Mouse (Mus musculus) liver, embryonic 14.5 days (tissue): ENCODE measurements around the gene Gm45623. TPM values are rescaled to one million over a fixed set of nuclear protein-coding genes. Genes with fewer than 3 reads are reported as not detected.
A peak's percentile ranks its signal among the peaks of the same experiment; 100 is the strongest.

Source experiments
- ATAC-seq: fragments of 200-750 bp; cut with Nextera tagmentation; 2 replicates; pipeline ENCODE4 v1.8.0; 2017; ENCODE audit warnings: moderate number of reproducible peaks, mild to moderate bottlenecking, moderate library complexity; ENCODE audit not compliant: insufficient read depth
- DNase-seq, 3 experiments: peaks; one replicate each; pipeline ENCODE4 v3.0.0-alpha.2; 2012 to 2013; ENCODE audit warnings: low read depth in 3 of 3, low spot score in 3 of 3
- H3K27ac ChIP-seq: fragments of 300-500 bp; sonication (generic); 2 replicates; pipeline ENCODE4 v1.5.1; 2014; ENCODE audit warnings: moderate library complexity, mild to moderate bottlenecking, control low read depth, inconsistent platforms
- H3K27me3 ChIP-seq: fragments of 300-500 bp; sonication (generic); 2 replicates; pipeline ENCODE4 v1.6.1; 2014; ENCODE audit warnings: mild to moderate bottlenecking, low read length, moderate library complexity; ENCODE audit not compliant: control insufficient read depth, insufficient read depth
- H3K36me3 ChIP-seq: fragments of 300-500 bp; sonication (generic); replicated peaks from 2 replicates; pipeline ENCODE4 v1.6.1; 2014; ENCODE audit warnings: low read depth; ENCODE audit not compliant: control insufficient read depth, insufficient read depth
- H3K4me1 ChIP-seq, 2 experiments: fragments of 200-500 bp in 1 of 2; fragments of 300-500 bp in 1 of 2; sonication (generic) in 1 of 2; replicated peaks; 2 replicates each; pipeline ENCODE4 v1.6.1; 2012 to 2014; ENCODE audit warnings: antibody characterized with exemption in 1 of 2, inconsistent platforms in 1 of 2, low read length in 1 of 2; ENCODE audit not compliant: control insufficient read depth in 2 of 2, insufficient read depth in 2 of 2
- H3K4me2 ChIP-seq: fragments of 300-500 bp; sonication (generic); 2 replicates; pipeline ENCODE4 v1.6.1; 2014; ENCODE audit warnings: low read depth, mild to moderate bottlenecking, control low read depth, moderate library complexity
- H3K4me3 ChIP-seq, 2 experiments: fragments of 200-500 bp in 1 of 2; fragments of 300-500 bp in 1 of 2; sonication (generic) in 1 of 2; 2 replicates each; pipeline ENCODE4 v1.5.1; 2012 to 2014; ENCODE audit warnings: low read depth in 2 of 2, low read length in 2 of 2, mild to moderate bottlenecking in 2 of 2, control low read depth in 1 of 2, inconsistent platforms in 1 of 2, moderate library complexity in 1 of 2; ENCODE audit not compliant: insufficient read depth in 1 of 2
- H3K9ac ChIP-seq: fragments of 300-500 bp; sonication (generic); replicated peaks from 2 replicates; pipeline ENCODE4 v1.6.1; 2014; ENCODE audit warnings: mild to moderate bottlenecking, control low read depth, moderate library complexity
- H3K9me3 ChIP-seq: fragments of 300-500 bp; sonication (generic); 2 replicates; pipeline ENCODE4 v1.6.1; 2016; ENCODE audit warnings: low read length, mixed read lengths; ENCODE audit not compliant: control insufficient read depth
- CTCF ChIP-seq: IDR thresholded peaks from 2 replicates; pipeline ENCODE4 v1.5.1; 2016; ENCODE audit warnings: antibody characterized with exemption, low read depth, control low read depth
- EP300 ChIP-seq: IDR thresholded peaks from 2 replicates; pipeline ENCODE4 v1.6.1; 2016; ENCODE audit warnings: antibody characterized with exemption, low read depth
- WGBS: fragments of 180-500 bp; shearing (Covaris S2); extraction: QIAGEN DNeasy Blood & Tissue Kit; methylation state at CpG from one replicate; pipeline ENCODE4 v1.1.7; 2014; ENCODE audit not compliant: insufficient replicate concordance; 5-methylcytosine and 5-hydroxymethylcytosine counted together
- polyA plus RNA-seq, 2 experiments: library from polyadenylated mRNA; depleted of rRNA in 1 of 2; stranded (reverse) in 1 of 2; unstranded in 1 of 2; fragments of >200 nt; fragmentation: Nextera tagmentation in 1 of 2; extraction: Ambion mirVana in 1 of 2; gene quantifications; 2 replicates each; pipeline versions ENCODE4 v1.2.1 to v1.2.3; 2012 to 2014

Gm45623 gene
- polyA plus RNA-seq, 2 experiments, result not detected

GRCm38 (mm10) chr13:56766211-56766610 is 12.6 kb upstream of the Gm45623 start:
- H3K36me3 ChIP-seq, result no peaks in the 10 kb centered on the region
- 40% methylated on average over 5 of the region's 5 CpGs for WGBS
- H3K9ac ChIP-seq, result no peak overlapping the region
- H3K27me3 ChIP-seq, result no peaks in the 10 kb centered on the region
- no peaks in the 10 kb centered on the region for H3K9me3 ChIP-seq
- peaks cover 0 to 5% of the 10 kb centered on the region in 2 experiments; a peak in 2 of 4 replicates for H3K4me1 ChIP-seq
- TF ChIP-seq EP300 (no peak), CTCF (no peak)
- ATAC-seq, result no peak
- no peak overlapping the region for H3K4me2 ChIP-seq
- H3K4me3 ChIP-seq, result no peak overlapping the region
- no peak overlapping the region for H3K27ac ChIP-seq
- DNase-seq, result no peak

- H3K9ac ChIP-seq, result no peak overlapping the region
Measured at GRCm38 (mm10) chr13:56765284-56766032, 11.8 kb upstream of the Gm45623 start.

GRCm38 (mm10) chr13:56762446-56763229 is 9.0 kb upstream of the Gm45623 start:
- TF ChIP-seq CTCF, result no peak
- TF ChIP-seq EP300, result no peak
- no peaks in the 10 kb centered on the region for H3K9me3 ChIP-seq
- H3K4me1 ChIP-seq, result peaks cover 0 to 3% of the 10 kb centered on the region in 2 experiments; a peak in 1 of 4 replicates
- no peaks in the 10 kb centered on the region for H3K27me3 ChIP-seq
- no peaks in the 10 kb centered on the region for H3K36me3 ChIP-seq
- 22% methylated on average over 13 of the region's 13 CpGs for WGBS
- no peak for ATAC-seq
- no peak overlapping the region for H3K27ac ChIP-seq
- H3K9ac ChIP-seq, result no peak overlapping the region
- H3K4me2 ChIP-seq, result no peak overlapping the region
- H3K4me3 ChIP-seq, result no peak overlapping the region
- DNase-seq, result no peak

More at GRCm38 (mm10) chr13:56765284-56766032, 11.8 kb upstream of the Gm45623 start:
- H3K27me3 ChIP-seq, result no peaks in the 10 kb centered on the region
- DNase-seq (no peak), ATAC-seq (peak; percentile 18; the same call in 1 of the 2 replicates)
- 17% methylated on average over 25 of the region's 25 CpGs for WGBS
- H3K36me3 ChIP-seq, result no peaks in the 10 kb centered on the region
- H3K4me3 ChIP-seq, result peak overlapping the region in 1 of 2 experiments; percentile 7; a peak in 1 of 4 replicates
- H3K4me1 ChIP-seq, result peaks cover 0 to 5% of the 10 kb centered on the region in 2 experiments; a peak in 2 of 4 replicates
- H3K27ac ChIP-seq, result no peak overlapping the region
- TF ChIP-seq CTCF (no peak), EP300 (no peak)
- H3K9me3 ChIP-seq, result no peaks in the 10 kb centered on the region
- H3K4me2 ChIP-seq, result peak overlapping the region; percentile 36

- H3K4me1 ChIP-seq, result no peaks in the 10 kb centered on the region
- H3K36me3 ChIP-seq, result no peaks in the 10 kb centered on the region
- H3K4me3 ChIP-seq, result no peak overlapping the region
- no peak overlapping the region for H3K4me2 ChIP-seq
- ATAC-seq (no peak), DNase-seq (peak; percentile 17 to 30 (median 22))
- peaks cover 10% of the 10 kb centered on the region for H3K27me3 ChIP-seq
- no peaks in the 10 kb centered on the region for H3K9me3 ChIP-seq
- 14% methylated on average over 6 of the region's 6 CpGs for WGBS
- TF ChIP-seq CTCF (peak; percentile 93), EP300 (no peak)
- no peak overlapping the region for H3K9ac ChIP-seq
- no peak overlapping the region for H3K27ac ChIP-seq
Measured at GRCm38 (mm10) chr13:56758492-56758891, 4.9 kb upstream of the Gm45623 start.

GRCm38 (mm10) chr13:56757201-56757600 is 3.6 kb upstream of the Gm45623 start:
- no peak overlapping the region for H3K4me3 ChIP-seq
- no peaks in the 10 kb centered on the region for H3K36me3 ChIP-seq
- no peak for TF ChIP-seq CTCF
- no peak for TF ChIP-seq EP300
- ATAC-seq (no peak), DNase-seq (no peak)
- no peak overlapping the region for H3K4me2 ChIP-seq
- H3K27me3 ChIP-seq, result peaks cover 23% of the 10 kb centered on the region
- no peak overlapping the region for H3K9ac ChIP-seq
- H3K9me3 ChIP-seq, result no peaks in the 10 kb centered on the region
- H3K4me1 ChIP-seq, result no peaks in the 10 kb centered on the region
- 46% methylated on average over 12 of the region's 12 CpGs for whole genome bisulfite sequencing
- H3K27ac ChIP-seq, result no peak overlapping the region
